Mouse (Mus musculus): ENCODE measurements around the gene Smad5. TPM values are rescaled to one million over a fixed set of nuclear protein-coding genes. Genes with fewer than 3 reads are reported as not detected.

Smad5 gene
- total and polyA plus RNA-seq, 3 experiments = 19.7 to 30.3 (median 29.7) TPM

DNA sequence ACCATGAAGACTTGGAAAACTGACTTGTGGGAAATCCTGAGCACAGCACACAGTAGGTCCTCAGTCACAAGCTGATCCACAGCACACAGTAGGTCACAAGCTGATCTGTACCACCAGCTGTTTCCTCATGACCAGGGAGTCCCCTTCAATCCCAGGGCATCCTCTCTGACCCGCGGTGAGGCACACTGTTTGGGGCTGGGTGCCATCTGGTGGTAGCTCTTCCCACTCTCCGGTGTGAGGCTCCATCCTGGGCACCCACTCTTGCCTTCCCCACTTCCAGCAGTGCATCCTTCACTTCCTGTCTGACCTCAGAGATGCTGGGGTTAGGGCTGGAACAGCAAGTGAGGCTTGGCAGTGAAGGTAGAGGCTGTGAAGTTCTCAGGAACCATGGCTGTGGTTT, 69.8 kb downstream of the Smad5 start:
- H3K4me3 ChIP-seq = no peak overlapping the region
- TF ChIP-seq POLR2A (IDR thresholded peaks at IDR 0.05; ENCODE audit: insufficient read depth, low read depth, low read length) = no peak
- no peak for TF ChIP-seq EP300 (IDR thresholded peaks at IDR 0.05; ENCODE audit: insufficient read depth, low read depth, low read length)
- no peak for TF ChIP-seq CTCF (IDR thresholded peaks at IDR 0.05)
- no peaks in the 10 kb centered on the region for H3K79me2 ChIP-seq (replicated peaks; ENCODE audit: control insufficient read depth, insufficient read depth, low read length)
- no peaks in the 10 kb centered on the region for H3K36me3 ChIP-seq (ENCODE audit: control insufficient read depth, insufficient read depth, low read length)
- no peak overlapping the region for H3K27ac ChIP-seq
- intact Hi-C loops (cut with DNase I) = no loop called here
- WGBS = 46% methylated on average over 3 of the region's 3 CpGs
- H3K27me3 ChIP-seq (ENCODE audit: control insufficient read depth, insufficient read depth, low read length) = no peaks in the 10 kb centered on the region
- DNase-seq = no peak
- no peaks in the 10 kb centered on the region for H3K4me1 ChIP-seq (ENCODE audit: control insufficient read depth, insufficient read depth, low read length)
- H3K9ac ChIP-seq (ENCODE audit: low read depth, low read length) = no peak overlapping the region

DNA sequence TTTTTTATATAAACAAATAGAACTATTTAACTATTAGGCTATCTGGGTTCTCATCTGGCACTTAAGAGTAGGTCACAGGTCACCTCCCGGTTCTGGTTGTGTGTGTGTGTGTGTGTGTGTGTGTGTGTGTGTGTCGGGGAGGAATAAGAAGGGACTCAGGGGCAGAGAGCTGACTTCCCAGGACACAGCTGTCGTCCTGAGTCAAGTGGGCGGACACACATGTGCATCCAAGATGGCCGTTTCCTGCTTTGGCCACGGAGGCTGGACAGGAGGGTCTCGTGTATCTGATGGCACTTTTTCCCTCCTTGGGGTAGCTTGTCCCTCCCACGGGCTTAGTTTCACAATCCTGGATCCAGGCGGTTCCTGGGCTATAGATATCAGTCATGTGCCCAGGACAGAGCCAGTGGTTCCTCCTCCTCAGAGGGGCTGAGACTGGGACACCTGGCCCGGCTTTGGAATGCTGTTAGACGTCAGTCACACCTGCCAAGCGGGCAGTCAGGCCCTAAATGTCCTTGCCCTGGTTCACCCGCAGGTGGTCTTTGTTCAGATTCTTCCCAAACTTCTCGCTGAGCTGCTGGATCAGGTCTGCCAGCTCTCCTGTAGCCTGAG, 70.6 kb downstream of the Smad5 start:
- Histone ChIP-seq H3K27ac (no peak overlapping the region), H3K27me3 (ENCODE audit: control insufficient read depth, insufficient read depth, low read length) (no peaks in the 10 kb centered on the region), H3K79me2 (replicated peaks; ENCODE audit: control insufficient read depth, insufficient read depth, low read length) (no peaks in the 10 kb centered on the region), H3K36me3 (ENCODE audit: control insufficient read depth, insufficient read depth, low read length) (no peaks in the 10 kb centered on the region), H3K4me3 (no peak overlapping the region), H3K4me1 (ENCODE audit: control insufficient read depth, insufficient read depth, low read length) (no peaks in the 10 kb centered on the region), H3K9ac (ENCODE audit: low read depth, low read length) (no peak overlapping the region)
- TF ChIP-seq POLR2A (IDR thresholded peaks at IDR 0.05; ENCODE audit: insufficient read depth, low read depth, low read length) = no peak
- no peak for TF ChIP-seq EP300 (IDR thresholded peaks at IDR 0.05; ENCODE audit: insufficient read depth, low read depth, low read length)
- TF ChIP-seq CTCF (IDR thresholded peaks at IDR 0.05) = no peak
- WGBS = 60% methylated on average over 14 of the region's 14 CpGs
- intact Hi-C loops (cut with DNase I) = no loop called here
- no peak for DNase-seq

DNA sequence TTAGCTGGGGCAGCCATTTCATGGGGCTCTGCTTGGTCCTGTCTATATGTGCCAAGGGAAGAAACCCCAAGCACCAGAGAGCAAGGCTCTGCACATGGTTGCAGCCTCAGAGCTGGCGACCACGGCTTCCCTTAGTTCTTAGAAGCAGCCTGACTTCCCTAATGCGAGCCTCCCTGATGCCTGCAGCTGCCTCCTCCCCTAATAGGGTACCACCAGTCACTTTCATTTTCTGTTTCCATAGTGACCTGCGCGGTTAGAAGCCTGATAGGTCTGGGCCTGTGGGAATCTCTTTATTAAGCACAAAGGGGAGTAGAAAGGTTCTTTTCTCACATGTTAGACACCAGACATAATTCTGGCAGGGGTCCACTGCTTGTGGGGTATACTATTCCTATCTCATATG, 71.5 kb downstream of the Smad5 start:
- intact Hi-C loops (cut with DNase I) = no loop called here
- Histone ChIP-seq H3K27me3 (ENCODE audit: control insufficient read depth, insufficient read depth, low read length) (no peaks in the 10 kb centered on the region), H3K4me1 (ENCODE audit: control insufficient read depth, insufficient read depth, low read length) (no peaks in the 10 kb centered on the region), H3K4me3 (no peak overlapping the region), H3K36me3 (ENCODE audit: control insufficient read depth, insufficient read depth, low read length) (no peaks in the 10 kb centered on the region), H3K9ac (ENCODE audit: low read depth, low read length) (no peak overlapping the region), H3K27ac (no peak overlapping the region), H3K79me2 (replicated peaks; ENCODE audit: control insufficient read depth, insufficient read depth, low read length) (no peaks in the 10 kb centered on the region)
- TF ChIP-seq EP300 (IDR thresholded peaks at IDR 0.05; ENCODE audit: insufficient read depth, low read depth, low read length) = no peak
- no peak for TF ChIP-seq CTCF (IDR thresholded peaks at IDR 0.05)
- no peak for TF ChIP-seq POLR2A (IDR thresholded peaks at IDR 0.05; ENCODE audit: insufficient read depth, low read depth, low read length)
- DNase-seq = no peak
- WGBS = 57% methylated on average over 5 of the region's 5 CpGs

DNA sequence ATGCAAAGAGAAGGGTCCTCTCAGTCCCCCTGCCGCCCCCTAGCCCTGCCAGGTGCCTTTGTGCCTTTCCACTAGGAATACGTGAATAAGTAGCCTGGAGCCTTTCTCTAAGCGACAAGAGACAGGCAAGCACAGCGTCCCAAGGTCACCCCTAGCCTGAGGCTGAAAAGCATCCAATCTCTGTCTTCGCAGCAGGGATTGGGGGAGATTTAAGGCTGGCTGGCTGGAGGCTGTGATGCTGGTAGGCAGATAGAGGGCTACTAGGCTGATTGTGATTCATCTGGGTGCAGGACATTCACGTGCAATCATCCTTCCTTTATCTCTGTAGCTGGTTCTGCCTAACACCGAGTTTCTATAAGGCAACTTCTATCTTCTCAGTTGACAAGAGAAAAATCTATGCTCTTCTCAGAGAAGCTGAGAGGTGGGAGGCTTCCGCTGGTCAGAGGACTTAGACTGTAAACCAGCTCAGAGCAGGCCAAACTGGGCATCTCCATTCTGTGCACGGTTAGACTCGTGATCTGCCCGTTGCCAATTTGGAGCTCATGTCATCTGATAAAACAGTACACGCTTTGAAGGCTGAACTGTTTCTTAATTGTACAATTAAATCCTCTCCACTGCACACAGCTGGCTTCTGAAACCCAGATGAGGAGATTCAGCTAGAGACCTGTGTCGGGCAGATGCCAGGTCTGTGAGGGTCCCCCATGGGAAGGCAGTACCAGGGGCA, 78.1 kb downstream of the Smad5 start:
- no peak for DNase-seq
- intact Hi-C loops (cut with DNase I) = no loop called here
- H3K79me2 ChIP-seq (replicated peaks; ENCODE audit: control insufficient read depth, insufficient read depth, low read length) = no peaks in the 10 kb centered on the region
- 61% methylated on average over 13 of the region's 13 CpGs for WGBS
- H3K27me3 ChIP-seq (ENCODE audit: control insufficient read depth, insufficient read depth, low read length) = no peaks in the 10 kb centered on the region
- TF ChIP-seq CTCF (IDR thresholded peaks at IDR 0.05) (no peak), EP300 (IDR thresholded peaks at IDR 0.05; ENCODE audit: insufficient read depth, low read depth, low read length) (no peak), POLR2A (IDR thresholded peaks at IDR 0.05; ENCODE audit: insufficient read depth, low read depth, low read length) (no peak)
- H3K4me3 ChIP-seq = no peak overlapping the region
- no peak overlapping the region for H3K27ac ChIP-seq
- no peaks in the 10 kb centered on the region for H3K36me3 ChIP-seq (ENCODE audit: control insufficient read depth, insufficient read depth, low read length)
- no peak overlapping the region for H3K9ac ChIP-seq (ENCODE audit: low read depth, low read length)
- H3K4me1 ChIP-seq (ENCODE audit: control insufficient read depth, insufficient read depth, low read length) = no peaks in the 10 kb centered on the region

DNA sequence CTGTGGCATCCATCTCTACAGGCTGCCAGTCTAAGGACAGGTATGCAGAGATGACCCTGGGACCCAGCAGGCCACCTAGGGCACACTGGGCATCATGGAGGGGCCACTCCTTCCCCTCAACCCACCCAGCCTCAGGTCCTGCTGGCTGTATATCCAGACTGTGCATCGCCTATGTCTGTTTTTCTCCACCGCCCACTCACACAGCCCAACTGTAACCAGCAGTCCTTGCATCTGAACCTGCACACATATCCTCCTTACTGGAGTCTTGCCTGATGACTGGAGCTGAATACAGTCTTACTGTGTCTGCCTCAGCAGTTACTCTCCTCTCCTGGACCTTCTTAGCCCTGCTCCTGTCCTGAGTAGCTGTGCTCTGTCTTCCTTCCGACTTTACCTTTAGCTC, 78.9 kb downstream of the Smad5 start:
- TF ChIP-seq CTCF (IDR thresholded peaks at IDR 0.05) (no peak), EP300 (IDR thresholded peaks at IDR 0.05; ENCODE audit: insufficient read depth, low read depth, low read length) (no peak), POLR2A (IDR thresholded peaks at IDR 0.05; ENCODE audit: insufficient read depth, low read depth, low read length) (no peak)

DNA sequence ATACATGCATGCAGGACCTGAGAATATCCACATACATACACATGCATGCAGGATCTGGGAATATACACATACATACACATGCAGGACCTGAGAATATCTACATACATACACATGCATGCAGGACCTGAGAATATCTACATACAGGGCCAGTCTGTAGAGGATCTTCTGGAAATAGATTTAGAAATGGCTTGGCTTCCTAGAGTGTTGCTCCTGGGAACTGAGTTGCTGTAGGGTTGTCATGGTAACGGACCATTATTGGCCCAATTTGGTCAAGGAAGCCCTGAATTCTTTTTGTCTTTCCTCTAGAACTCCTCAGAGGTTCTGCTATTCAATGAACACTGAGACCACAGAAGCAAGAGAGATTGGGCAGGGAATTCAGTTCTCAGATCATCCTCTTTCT, 79.8 kb downstream of the Smad5 start:
- WGBS = 82% methylated on average over 1 of the region's 1 CpGs
- Histone ChIP-seq H3K4me3 (no peak overlapping the region), H3K9ac (ENCODE audit: low read depth, low read length) (no peak overlapping the region), H3K4me1 (ENCODE audit: control insufficient read depth, insufficient read depth, low read length) (no peaks in the 10 kb centered on the region), H3K27ac (no peak overlapping the region), H3K27me3 (ENCODE audit: control insufficient read depth, insufficient read depth, low read length) (no peaks in the 10 kb centered on the region), H3K36me3 (ENCODE audit: control insufficient read depth, insufficient read depth, low read length) (no peaks in the 10 kb centered on the region), H3K79me2 (replicated peaks; ENCODE audit: control insufficient read depth, insufficient read depth, low read length) (no peaks in the 10 kb centered on the region)
- no peak for DNase-seq
- TF ChIP-seq EP300 (IDR thresholded peaks at IDR 0.05; ENCODE audit: insufficient read depth, low read depth, low read length) (no peak), POLR2A (IDR thresholded peaks at IDR 0.05; ENCODE audit: insufficient read depth, low read depth, low read length) (no peak), CTCF (IDR thresholded peaks at IDR 0.05) (no peak)
- intact Hi-C loops (cut with DNase I) = no loop called here

More for the DNA sequence above, 78.9 kb downstream of the Smad5 start:
- Histone ChIP-seq H3K27ac (no peak overlapping the region), H3K4me3 (no peak overlapping the region), H3K4me1 (ENCODE audit: control insufficient read depth, insufficient read depth, low read length) (no peaks in the 10 kb centered on the region), H3K27me3 (ENCODE audit: control insufficient read depth, insufficient read depth, low read length) (no peaks in the 10 kb centered on the region), H3K36me3 (ENCODE audit: control insufficient read depth, insufficient read depth, low read length) (no peaks in the 10 kb centered on the region), H3K9ac (ENCODE audit: low read depth, low read length) (no peak overlapping the region), H3K79me2 (replicated peaks; ENCODE audit: control insufficient read depth, insufficient read depth, low read length) (no peaks in the 10 kb centered on the region)
- WGBS = 87% methylated on average over 3 of the region's 3 CpGs
- intact Hi-C loops (cut with DNase I) = no loop called here
- no peak for DNase-seq
